Mouse (Mus musculus) heart, postnatal 4 days (tissue): ENCODE results near the gene Cdipt. TPM values are rescaled to one million over a fixed set of nuclear protein-coding genes. Genes with fewer than 3 reads are reported as not detected.

Experiments
- DNase-seq: peaks from one replicate; pipeline ENCODE4 v3.0.0; 2021
- total RNA-seq, 2 experiments: library from RNA; stranded (reverse); gene quantifications; 2 replicates each; pipeline ENCODE4 v1.2.3; 2021

Gene Cdipt
- total RNA-seq, 2 experiments from 2014 or later, result 69.2 to 72.1 TPM

- no peak for DNase-seq
Measured at GRCm38 (mm10) chr7:127013385-127013784, 37.7 kb downstream of the Cdipt start.

- DNase-seq, result peak; percentile 72
Measured at GRCm38 (mm10) chr7:127014320-127014719, 38.6 kb downstream of the Cdipt start, which contains the start of gene Mvp. TSS of gene Mvp (minus strand) at chr7:127014621.

- no peak for DNase-seq
Measured at GRCm38 (mm10) chr7:127014993-127015392, 39.3 kb downstream of the Cdipt start.

GRCm38 (mm10) chr7:127016081-127016480 lies 40.4 kb downstream of the Cdipt start:
- peak; percentile 43 for DNase-seq

GRCm38 (mm10) chr7:127016481-127016485 lies 40.6 kb downstream of the Cdipt start, which contains the start of gene Pagr1b:
TSS of gene Pagr1b (minus strand) at chr7:127016484.
- no peak for DNase-seq

- DNase-seq, result peak; percentile 64
Measured at GRCm38 (mm10) chr7:127016486-127016938, 40.8 kb downstream of the Cdipt start.

- DNase-seq, result peak; percentile 98
Measured at GRCm38 (mm10) chr7:127016971-127017949, 41.5 kb downstream of the Cdipt start, which contains the start of gene Pagr1a. TSS of gene Pagr1a (minus strand) at chr7:127017352.

- no peak for DNase-seq
Measured at GRCm38 (mm10) chr7:127017950-127018345, 42.2 kb downstream of the Cdipt start.

GRCm38 (mm10) chr7:127018416-127019305 lies 42.9 kb downstream of the Cdipt start:
- no peak for DNase-seq

GRCm38 (mm10) chr7:127019306-127019960 lies 43.7 kb downstream of the Cdipt start:
- no peak for DNase-seq

- DNase-seq, result no peak
Measured at GRCm38 (mm10) chr7:127020031-127020430, 44.3 kb downstream of the Cdipt start.

GRCm38 (mm10) chr7:127020491-127020890 lies 44.8 kb downstream of the Cdipt start:
- no peak for DNase-seq

GRCm38 (mm10) chr7:127020901-127021562 lies 45.3 kb downstream of the Cdipt start, which contains the start of the genes Gm42742 and Prrt2:
TSS of gene Gm42742 (minus strand) at chr7:127021097.
TSS of gene Prrt2 (minus strand) at chr7:127021211.
- peak; percentile 61 for DNase-seq

- no peak for DNase-seq
Measured at GRCm38 (mm10) chr7:127021563-127022527, 46.1 kb downstream of the Cdipt start.

- no peak for DNase-seq
Measured at GRCm38 (mm10) chr7:127022528-127023271, 47.0 kb downstream of the Cdipt start.

- peak; percentile 7 for DNase-seq
Measured at GRCm38 (mm10) chr7:127023272-127023691, 47.6 kb downstream of the Cdipt start.

GRCm38 (mm10) chr7:127023896-127024690 lies 48.4 kb downstream of the Cdipt start:
- peak; percentile 12 for DNase-seq

- peak; percentile 84 for DNase-seq
Measured at GRCm38 (mm10) chr7:127024755-127025555, 49.2 kb downstream of the Cdipt start.
